Mouse (Mus musculus) lung, postnatal 0 days (tissue): ENCODE results near the gene Pdzrn4. TPM values are rescaled to one million over a fixed set of nuclear protein-coding genes. Genes with fewer than 3 reads are reported as not detected.

Experiments
- ATAC-seq: fragments of 200-750 bp; cut with Nextera tagmentation; 2 replicates; pipeline ENCODE4 v1.8.0; 2017; ENCODE audit warnings: moderate library complexity
- DNase-seq: peaks from one replicate; pipeline ENCODE4 v3.0.0-alpha.2; 2016; ENCODE audit warnings: low spot score
- H3K27ac ChIP-seq: fragments of 300-500 bp; sonication (generic); 2 replicates; pipeline ENCODE4 v1.5.1; 2014; ENCODE audit warnings: antibody characterized with exemption, mild to moderate bottlenecking, low read length, mixed read lengths
- H3K27me3 ChIP-seq: fragments of 300-500 bp; sonication (generic); replicated peaks from 2 replicates; pipeline ENCODE4 v1.6.1; 2014; ENCODE audit warnings: low read length, mixed read lengths; ENCODE audit not compliant: insufficient read depth
- H3K36me3 ChIP-seq: fragments of 300-500 bp; sonication (generic); 2 replicates; pipeline ENCODE4 v1.6.1; 2014; ENCODE audit warnings: low read length, mixed read lengths; ENCODE audit not compliant: insufficient read depth
- H3K4me1 ChIP-seq: fragments of 300-500 bp; sonication (generic); 2 replicates; pipeline ENCODE4 v1.6.1; 2014; ENCODE audit warnings: antibody characterized with exemption, low read depth, low read length, mixed read lengths; ENCODE audit not compliant: insufficient read depth
- H3K4me2 ChIP-seq: fragments of 300-500 bp; sonication (generic); replicated peaks from 2 replicates; pipeline ENCODE4 v1.6.1; 2014; ENCODE audit warnings: low read depth, mild to moderate bottlenecking, low read length, moderate library complexity, mixed read lengths
- H3K4me3 ChIP-seq: fragments of 300-500 bp; sonication (generic); 2 replicates; pipeline ENCODE4 v1.5.1; 2014; ENCODE audit warnings: low read depth, low read length
- H3K9ac ChIP-seq: fragments of 300-500 bp; sonication (generic); replicated peaks from 2 replicates; pipeline ENCODE4 v1.6.1; 2014; ENCODE audit warnings: low read depth, mild to moderate bottlenecking
- H3K9me3 ChIP-seq: fragments of 300-500 bp; sonication (generic); 2 replicates; pipeline ENCODE4 v1.6.1; 2016; ENCODE audit warnings: low read length, mixed read lengths
- CTCF ChIP-seq: IDR thresholded peaks from 2 replicates; pipeline ENCODE4 v1.5.1; 2016; ENCODE audit warnings: antibody characterized with exemption, mild to moderate bottlenecking
- EP300 ChIP-seq: IDR thresholded peaks from 2 replicates; pipeline ENCODE4 v1.6.1; 2016; ENCODE audit warnings: antibody characterized with exemption, mild to moderate bottlenecking, control low read depth
- WGBS: fragments of 180-500 bp; shearing (Covaris S2); extraction: QIAGEN DNeasy Blood & Tissue Kit; methylation state at CpG from one replicate; pipeline ENCODE4 v1.1.7; 2014; 5-methylcytosine and 5-hydroxymethylcytosine counted together
- polyA plus RNA-seq: library from polyadenylated mRNA; unstranded; fragments of >200 nt; fragmentation: Nextera tagmentation; extraction: Ambion mirVana; gene quantifications from 2 replicates; pipeline ENCODE4 v1.2.1, GENCODE M21; 2015

Gene Pdzrn4
- polyA plus RNA-seq, 1 experiment from 2014 or later: 0.60 TPM

DNA sequence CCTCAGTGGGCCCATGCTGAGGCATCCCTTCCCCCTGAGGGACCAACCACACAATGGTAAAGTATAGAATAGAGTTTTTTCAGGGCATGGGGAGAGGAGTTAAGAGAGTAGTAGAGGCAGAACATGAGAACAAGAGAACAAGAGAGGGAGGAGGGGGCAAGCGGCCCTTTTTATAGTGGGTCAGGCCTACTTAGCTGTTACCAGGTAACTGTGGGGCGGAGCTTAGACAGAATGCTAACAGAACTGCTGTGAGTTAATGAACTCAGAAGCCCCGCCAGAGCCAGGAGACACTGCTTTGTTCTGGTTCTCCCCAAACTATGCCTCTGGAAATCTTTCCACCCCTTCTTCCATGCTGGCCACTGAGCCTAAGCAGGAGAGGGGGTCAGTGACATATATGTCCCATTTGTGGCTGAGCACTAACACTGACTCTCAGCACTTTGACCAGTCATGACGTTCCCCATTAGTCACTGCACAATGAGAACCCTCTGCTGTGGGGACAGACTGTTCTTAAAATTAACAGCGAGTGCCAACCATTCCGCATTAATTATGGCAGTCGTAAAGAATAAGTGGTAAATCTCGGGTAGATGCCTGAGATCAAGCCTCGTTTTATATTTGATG, 150.7 kb downstream of the Pdzrn4 start:
- DNase-seq: no peak
- no peak for TF ChIP-seq CTCF
- TF ChIP-seq EP300: no peak
- no peak overlapping the region for H3K9ac ChIP-seq
- H3K36me3 ChIP-seq: no peaks in the 10 kb centered on the region
- H3K4me1 ChIP-seq: no peaks in the 10 kb centered on the region
- no peak overlapping the region for H3K4me2 ChIP-seq
- H3K27me3 ChIP-seq: no peaks in the 10 kb centered on the region
- no peak for ATAC-seq
- no peak overlapping the region for H3K4me3 ChIP-seq
- no peak overlapping the region for H3K27ac ChIP-seq
- 60% methylated on average over 9 of the region's 9 CpGs for WGBS
- no peaks in the 10 kb centered on the region for H3K9me3 ChIP-seq

DNA sequence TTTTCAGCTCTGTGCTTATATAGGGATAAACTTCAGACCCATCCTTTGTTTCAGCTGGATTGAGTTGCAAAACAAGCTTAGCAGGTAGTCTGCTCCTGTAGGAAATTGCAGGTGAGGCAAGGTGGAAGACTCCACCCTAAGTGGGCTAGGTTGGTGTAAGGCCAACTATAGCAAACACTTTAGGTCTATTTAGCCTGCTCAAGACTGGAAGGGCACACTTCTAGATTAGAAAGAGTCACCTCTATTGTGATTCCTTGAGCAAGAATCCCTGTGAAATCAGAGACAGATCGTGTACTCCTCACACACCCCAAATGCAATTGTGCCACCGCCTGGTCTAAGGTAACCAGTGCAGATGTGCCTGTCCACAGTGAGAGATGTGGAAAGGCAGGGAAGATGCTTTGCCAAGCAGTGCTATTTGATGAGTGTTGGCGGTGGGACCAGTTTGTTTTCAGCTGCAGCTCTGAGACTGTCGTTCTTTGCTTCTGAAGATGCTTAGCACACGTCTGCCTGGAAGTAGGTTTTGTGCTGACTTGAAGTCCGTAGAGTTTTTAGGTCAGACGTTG, 158.4 kb downstream of the Pdzrn4 start:
- Histone ChIP-seq H3K27ac (no peak overlapping the region), H3K9ac (no peak overlapping the region), H3K4me1 (0 out of 2 replicates have a peak, but pooled peaks cover 3% of the 10 kb centered on the region), H3K27me3 (no peaks in the 10 kb centered on the region), H3K9me3 (no peaks in the 10 kb centered on the region), H3K4me2 (no peak overlapping the region), H3K4me3 (no peak overlapping the region), H3K36me3 (no peaks in the 10 kb centered on the region)
- DNase-seq: peak; percentile 47
- TF ChIP-seq CTCF: peak; percentile 48
- no peak for TF ChIP-seq EP300
- 41% methylated on average over 7 of the region's 7 CpGs for WGBS
- peak; percentile 73 for ATAC-seq

DNA sequence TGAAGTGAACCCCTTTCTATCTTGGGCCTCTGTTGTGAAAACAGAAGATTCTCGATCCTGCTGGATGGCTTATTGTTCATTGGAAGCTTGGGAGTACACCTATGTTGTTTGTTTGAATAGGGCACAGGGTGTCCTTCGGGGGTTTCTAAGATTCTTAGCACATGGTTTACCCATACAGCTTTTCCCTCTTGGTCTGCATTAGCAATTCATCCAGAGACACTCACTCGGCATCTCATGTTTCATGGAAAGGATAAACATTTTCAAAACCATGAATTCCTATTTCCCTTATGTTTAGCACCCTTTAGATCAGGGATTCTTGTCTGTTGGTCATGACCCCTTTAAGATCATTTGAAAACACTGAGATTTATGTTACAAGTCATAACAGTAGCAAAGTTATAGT, 159.0 kb downstream of the Pdzrn4 start:
- ATAC-seq: no peak
- H3K27ac ChIP-seq: no peak overlapping the region
- H3K27me3 ChIP-seq: no peaks in the 10 kb centered on the region
- WGBS: 34% methylated on average over 3 of the region's 3 CpGs
- H3K36me3 ChIP-seq: no peaks in the 10 kb centered on the region
- TF ChIP-seq CTCF (no peak), EP300 (no peak)
- no peak for DNase-seq
- no peak overlapping the region for H3K4me3 ChIP-seq
- no peak overlapping the region for H3K4me2 ChIP-seq
- no peak overlapping the region for H3K9ac ChIP-seq
- H3K4me1 ChIP-seq: 0 out of 2 replicates have a peak, but pooled peaks cover 3% of the 10 kb centered on the region
- H3K9me3 ChIP-seq: no peaks in the 10 kb centered on the region

DNA sequence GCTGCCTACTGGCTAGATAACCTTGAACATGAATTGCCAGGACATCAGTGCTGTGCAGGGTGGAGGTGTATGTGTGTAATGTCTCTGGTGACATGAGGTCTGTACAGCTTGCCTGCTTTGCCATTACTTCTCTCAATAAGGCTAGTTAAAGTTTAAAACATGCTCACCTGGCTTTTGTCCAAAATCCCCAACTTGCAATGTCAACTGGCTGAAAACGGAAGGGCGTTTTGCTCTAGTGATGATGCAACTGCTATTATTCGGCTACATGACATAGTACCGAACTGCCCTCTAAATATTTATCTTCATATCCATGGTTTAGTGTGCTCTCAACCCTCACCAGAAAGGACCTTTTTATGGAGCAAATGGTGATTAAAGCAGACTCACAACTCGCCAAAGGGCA, 161.9 kb downstream of the Pdzrn4 start:
- WGBS: 43% methylated on average over 5 of the region's 5 CpGs
- Histone ChIP-seq H3K36me3 (no peaks in the 10 kb centered on the region), H3K9ac (no peak overlapping the region), H3K27me3 (no peaks in the 10 kb centered on the region), H3K27ac (no peak overlapping the region), H3K9me3 (no peaks in the 10 kb centered on the region), H3K4me1 (0 out of 2 replicates have a peak, but pooled peaks cover 3% of the 10 kb centered on the region), H3K4me2 (no peak overlapping the region), H3K4me3 (no peak overlapping the region)
- TF ChIP-seq EP300 (no peak), CTCF (no peak)
- peak; percentile 52 for ATAC-seq
- peak; percentile 28 for DNase-seq

DNA sequence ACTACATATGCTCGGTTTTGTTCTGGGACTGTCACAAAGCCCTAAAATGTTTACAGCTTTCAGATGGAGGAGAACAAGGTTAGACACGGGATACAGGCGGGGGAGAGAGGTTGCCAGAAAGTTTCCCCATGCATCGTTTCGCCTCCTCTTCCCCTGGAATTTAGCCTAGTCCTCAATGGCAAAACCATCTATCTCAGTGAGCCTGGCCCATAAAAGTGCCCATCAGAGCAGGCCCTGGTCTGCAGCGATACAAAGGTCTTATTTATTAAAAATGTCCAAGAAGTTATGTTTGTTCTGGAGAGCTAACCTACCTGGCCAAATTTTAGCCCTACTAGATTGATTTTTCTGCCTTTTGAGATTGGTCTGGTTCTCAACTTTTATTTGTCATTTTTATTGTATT, 165.5 kb downstream of the Pdzrn4 start:
- H3K9ac ChIP-seq: no peak overlapping the region
- no peak for ATAC-seq
- H3K9me3 ChIP-seq: no peaks in the 10 kb centered on the region
- H3K36me3 ChIP-seq: no peaks in the 10 kb centered on the region
- TF ChIP-seq EP300 (no peak), CTCF (no peak)
- H3K4me3 ChIP-seq: no peak overlapping the region
- H3K4me1 ChIP-seq: no peaks in the 10 kb centered on the region
- H3K27me3 ChIP-seq: no peaks in the 10 kb centered on the region
- WGBS: 85% methylated on average over 6 of the region's 6 CpGs
- DNase-seq: no peak
- no peak overlapping the region for H3K4me2 ChIP-seq
- no peak overlapping the region for H3K27ac ChIP-seq

DNA sequence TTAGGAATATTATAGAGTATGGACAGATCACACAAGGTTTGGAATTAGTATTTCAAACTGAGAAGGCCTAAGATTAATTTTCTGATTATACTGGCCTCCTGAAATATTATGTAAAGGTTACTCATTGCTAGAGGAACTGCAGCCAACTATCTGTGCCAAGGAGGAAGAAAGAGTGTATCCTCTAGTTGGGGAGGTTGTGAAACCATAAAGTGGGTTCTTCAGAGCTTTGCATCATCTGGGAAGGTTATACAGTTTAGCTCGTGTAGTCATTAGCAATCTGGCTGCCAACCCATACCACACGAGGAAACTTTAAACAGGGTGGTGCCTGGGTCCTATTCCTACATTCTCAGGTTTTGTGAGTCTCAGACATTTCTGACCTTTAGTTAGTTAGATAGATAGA, 166.9 kb downstream of the Pdzrn4 start:
- DNase-seq: peak; percentile 53
- Histone ChIP-seq H3K4me2 (no peak overlapping the region), H3K9ac (no peak overlapping the region), H3K27ac (no peak overlapping the region), H3K27me3 (no peaks in the 10 kb centered on the region), H3K36me3 (no peaks in the 10 kb centered on the region), H3K4me3 (no peak overlapping the region), H3K9me3 (no peaks in the 10 kb centered on the region), H3K4me1 (no peaks in the 10 kb centered on the region)
- TF ChIP-seq EP300 (no peak), CTCF (no peak)
- WGBS: 48% methylated on average over 2 of the region's 2 CpGs
- peak; percentile 68 for ATAC-seq
